Mouse (Mus musculus): ENCODE data around the gene Bag1.

Bag1 gene

DNA sequence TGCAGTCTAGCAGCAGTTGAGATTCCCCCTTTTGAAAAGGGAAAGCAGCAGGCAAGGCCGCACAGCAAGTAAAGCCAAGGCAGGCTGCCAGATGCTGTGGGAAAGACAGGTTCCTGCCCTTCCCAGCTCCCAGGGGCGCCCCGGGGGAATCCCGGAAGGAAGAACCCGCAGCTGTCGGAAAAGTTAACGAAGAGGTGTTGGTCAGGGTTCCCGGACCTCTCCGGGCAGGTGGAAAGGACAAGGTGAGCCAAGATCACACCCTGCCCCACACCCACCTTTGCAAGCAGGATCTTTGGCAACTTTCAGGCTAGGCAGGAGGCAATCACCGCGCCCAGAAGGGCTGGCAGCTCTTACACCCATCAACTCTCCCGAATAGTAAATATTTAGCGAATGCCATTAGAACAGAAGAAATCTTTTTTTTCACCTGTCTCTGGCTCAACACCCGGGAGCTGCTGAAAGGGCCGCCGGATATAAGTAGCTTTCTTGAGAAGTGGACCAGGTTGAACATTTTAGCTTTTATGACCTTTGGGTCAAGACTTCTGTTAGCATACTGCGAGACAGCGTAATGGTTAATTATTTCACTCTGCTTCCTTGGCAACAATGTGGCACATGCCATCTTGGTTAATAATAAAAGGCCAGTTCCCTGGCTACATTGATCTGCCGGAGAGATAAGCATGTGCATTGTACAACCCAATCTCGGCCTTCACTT is 39.7 kb downstream of the Bag1 start:
- TF ChIP-seq GATA4 (IDR thresholded peaks at IDR 0.05; ENCODE audit: insufficient replicate concordance, low read length) = peak; percentile 98

DNA sequence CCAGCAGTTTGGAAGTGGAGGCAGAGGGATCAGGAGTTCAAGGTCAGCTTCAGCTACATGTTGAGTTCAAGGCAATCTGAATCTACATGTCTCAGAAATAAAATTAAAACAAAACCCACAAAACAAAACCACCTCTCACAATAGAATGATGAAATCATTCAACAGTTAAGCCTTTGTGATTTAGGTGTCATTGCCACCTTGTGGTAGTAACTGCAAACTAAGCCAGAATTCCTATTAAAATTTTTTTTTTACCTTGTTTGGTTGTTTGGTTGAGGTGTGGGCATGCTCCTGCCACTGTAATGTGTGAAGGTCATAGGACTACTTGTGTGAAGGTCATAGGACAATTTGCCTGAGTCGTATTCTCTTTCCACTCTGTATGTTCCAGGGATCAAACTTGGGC is 41.8 kb downstream of the Bag1 start:
- TF ChIP-seq GATA4 (IDR thresholded peaks at IDR 0.05; ENCODE audit: insufficient replicate concordance, low read length) = no peak

DNA sequence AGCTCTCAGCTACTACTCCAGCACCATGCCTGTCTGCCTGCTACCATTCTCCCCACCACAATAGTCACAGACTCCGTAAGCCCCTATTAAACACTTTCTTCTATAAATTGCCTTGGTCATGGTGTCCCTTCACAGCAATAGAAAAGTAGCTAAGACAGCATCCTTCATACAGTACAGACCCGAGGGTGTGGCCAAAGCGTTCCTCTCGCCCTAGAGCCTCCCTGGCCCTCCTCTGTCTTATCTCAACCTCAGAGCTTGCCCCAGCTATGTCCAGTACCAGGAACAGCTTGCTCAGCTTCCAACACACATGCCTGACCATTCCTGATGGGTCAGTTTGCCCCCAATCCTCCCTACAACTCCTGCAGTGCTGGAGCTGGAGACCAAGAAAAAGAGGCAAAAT is 47.5 kb downstream of the Bag1 start:
- no peak for TF ChIP-seq GATA4 (IDR thresholded peaks at IDR 0.05; ENCODE audit: insufficient replicate concordance, low read length)

DNA sequence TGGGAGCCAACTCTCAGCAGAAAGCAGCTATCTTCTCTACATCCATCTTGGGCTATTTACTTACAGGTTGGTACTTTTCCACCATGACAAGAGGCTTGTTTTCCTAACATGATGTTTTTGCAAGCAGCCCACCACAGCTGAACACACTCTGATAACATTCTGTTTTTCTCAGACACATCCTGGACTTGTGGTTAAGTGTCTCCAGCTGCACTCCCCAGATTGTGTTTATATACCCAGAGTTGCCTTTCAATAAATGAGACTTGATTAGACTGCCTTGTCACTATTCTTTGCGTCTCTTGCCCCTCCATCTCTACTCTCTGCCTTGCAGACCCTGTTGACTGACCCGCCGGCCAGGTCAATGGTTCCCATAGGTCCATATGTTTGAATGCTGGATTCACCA is 48.0 kb downstream of the Bag1 start:
- TF ChIP-seq GATA4 (IDR thresholded peaks at IDR 0.05; ENCODE audit: insufficient replicate concordance, low read length) = no peak

DNA sequence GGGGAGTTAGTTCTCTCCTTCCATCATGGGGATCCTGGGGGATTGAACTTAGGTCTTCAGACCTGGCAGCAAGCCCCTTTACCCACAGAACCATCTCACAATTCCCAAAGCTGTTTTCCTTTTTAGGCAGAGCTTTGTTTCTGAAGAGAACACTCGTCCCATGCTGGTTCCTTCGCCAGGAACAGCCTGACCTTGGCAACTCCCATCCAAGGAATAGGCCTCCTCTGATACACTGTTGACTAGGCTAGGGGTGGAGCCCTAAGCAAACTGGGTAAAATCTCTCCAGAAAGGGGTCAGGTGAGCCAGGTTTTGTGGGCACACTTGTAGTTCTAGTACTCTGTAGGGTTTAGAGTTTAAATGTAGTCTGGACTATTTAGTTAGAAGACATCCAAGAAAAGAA is 48.8 kb downstream of the Bag1 start:
- no peak for TF ChIP-seq GATA4 (IDR thresholded peaks at IDR 0.05; ENCODE audit: insufficient replicate concordance, low read length)

DNA sequence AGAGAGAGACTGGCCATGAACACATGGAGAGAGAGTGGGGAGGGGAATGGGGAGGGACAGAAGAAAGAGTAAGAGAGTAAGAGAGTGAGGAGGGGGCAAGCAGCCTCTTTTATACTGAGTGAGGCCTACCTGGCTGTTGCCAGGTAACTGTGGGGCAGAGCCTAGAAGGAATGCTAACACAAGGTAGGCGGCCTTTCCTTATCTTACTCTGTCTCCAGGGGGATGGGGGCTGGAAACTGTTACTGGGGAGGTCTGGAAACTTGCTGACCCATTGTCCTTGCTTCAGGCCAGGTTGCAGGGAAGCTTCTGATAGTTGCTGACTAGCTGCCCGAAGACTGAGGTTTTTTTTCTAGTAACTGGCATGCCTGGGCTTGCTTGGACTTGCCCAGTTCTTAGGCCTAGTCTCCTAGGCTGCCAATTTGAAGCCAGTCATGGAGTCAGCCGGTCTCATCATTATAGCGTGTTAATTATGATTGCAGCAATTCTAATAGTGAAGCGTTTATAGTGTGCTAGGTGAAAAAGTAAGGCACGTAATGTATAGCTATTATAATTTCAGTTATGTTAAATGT is 49.5 kb downstream of the Bag1 start:
- TF ChIP-seq GATA4 (IDR thresholded peaks at IDR 0.05; ENCODE audit: insufficient replicate concordance, low read length) = no peak

DNA sequence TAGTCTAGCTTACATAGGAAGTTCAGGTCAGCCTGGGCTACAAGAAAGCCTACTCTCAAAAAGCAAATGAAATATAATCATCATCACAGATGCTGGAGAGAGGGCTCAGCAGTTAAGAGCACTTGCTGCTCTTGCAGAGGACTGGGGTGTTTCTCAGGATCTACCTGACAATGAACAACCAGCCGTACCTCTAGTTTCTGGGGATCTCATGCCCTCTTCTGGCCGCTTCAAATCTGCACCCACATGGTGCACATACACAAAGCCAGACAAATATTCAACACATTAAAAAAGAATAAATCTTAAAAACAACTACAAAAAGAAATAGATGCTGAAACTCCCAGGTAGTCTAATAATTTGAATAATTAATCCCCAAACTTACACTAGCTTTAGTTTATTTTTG is 52.4 kb downstream of the Bag1 start:
- TF ChIP-seq GATA4 (IDR thresholded peaks at IDR 0.05; ENCODE audit: insufficient replicate concordance, low read length) = no peak

DNA sequence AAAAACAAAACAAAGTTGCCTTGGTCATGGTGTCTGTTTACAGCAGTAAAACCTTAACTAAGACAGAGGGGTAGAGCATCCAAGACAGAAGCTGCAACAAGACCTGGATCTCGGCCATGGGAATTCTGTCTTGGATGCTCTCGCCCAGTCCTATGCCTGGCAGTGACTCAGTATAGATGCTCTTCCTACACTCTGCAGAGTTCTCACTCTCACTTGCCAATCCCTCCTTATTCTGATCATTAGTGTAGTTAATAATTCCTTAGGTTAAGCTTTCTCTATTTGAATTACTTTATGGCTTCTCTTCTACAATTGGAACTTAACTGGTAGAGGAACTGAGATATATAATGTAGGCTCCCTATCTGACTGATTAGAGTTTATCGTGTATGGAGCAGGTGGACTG is 53.0 kb downstream of the Bag1 start:
- no peak for TF ChIP-seq GATA4 (IDR thresholded peaks at IDR 0.05; ENCODE audit: insufficient replicate concordance, low read length)

DNA sequence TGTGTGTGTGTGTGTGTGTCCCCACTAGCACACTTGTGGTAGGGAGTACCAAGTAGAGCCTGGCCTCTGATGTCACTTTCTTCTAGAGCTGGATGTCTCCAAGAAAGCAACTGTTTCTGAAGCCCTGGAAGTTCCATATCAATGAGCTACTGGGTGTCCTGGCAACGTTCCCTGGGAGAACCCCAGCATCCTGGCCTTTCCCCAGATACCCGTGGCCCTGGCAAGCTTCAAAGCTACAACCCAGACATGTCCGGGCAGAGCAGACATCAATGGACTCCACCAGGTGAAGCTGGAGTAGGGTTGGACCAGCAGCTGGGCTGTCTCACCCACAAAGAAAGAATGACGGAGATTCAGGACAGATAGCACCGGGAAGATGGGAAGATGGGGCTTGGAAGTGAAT is 56.9 kb downstream of the Bag1 start:
- TF ChIP-seq GATA4 (IDR thresholded peaks at IDR 0.05; ENCODE audit: insufficient replicate concordance, low read length) = no peak

DNA sequence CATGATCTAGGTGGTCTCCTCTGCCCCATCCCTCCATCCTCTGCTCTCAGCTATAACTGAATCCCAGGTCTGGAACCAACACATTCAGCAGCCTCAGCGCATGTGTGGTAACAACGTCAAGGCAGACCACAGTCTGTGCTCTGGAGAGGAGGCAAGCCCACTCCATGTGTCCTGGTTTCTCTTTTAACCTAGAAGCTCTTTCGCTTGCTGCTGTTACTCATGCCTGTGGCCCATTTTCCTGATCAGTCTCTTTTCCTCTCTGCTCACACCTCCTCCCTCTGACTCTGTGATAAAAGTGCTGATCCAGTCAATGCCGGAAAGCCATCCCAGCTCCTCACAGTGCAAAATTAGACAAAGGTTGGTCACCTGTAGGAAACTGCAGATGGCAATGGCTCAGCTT is 58.1 kb downstream of the Bag1 start:
- TF ChIP-seq GATA4 (IDR thresholded peaks at IDR 0.05; ENCODE audit: insufficient replicate concordance, low read length) = no peak

DNA sequence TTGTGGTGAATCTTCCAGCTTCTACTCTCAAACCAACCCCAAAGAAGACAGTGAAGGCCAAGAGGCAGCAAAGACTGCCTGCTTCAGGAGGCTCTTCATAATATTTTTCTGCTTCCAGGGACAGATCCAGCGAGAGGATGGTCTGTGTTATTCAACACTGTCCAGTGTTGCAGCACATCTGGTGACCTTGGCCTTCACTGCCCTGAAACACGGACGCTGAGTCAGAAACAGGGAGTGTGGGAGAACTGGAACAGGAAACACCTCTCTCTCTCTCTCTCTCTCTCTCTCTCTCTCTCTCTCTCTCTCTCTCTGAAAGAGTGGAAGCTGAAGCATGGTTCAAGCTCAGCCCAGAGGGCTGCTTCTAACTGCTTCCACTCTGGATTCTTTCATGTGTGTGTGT is 58.8 kb downstream of the Bag1 start:
- no peak for TF ChIP-seq GATA4 (IDR thresholded peaks at IDR 0.05; ENCODE audit: insufficient replicate concordance, low read length)

DNA sequence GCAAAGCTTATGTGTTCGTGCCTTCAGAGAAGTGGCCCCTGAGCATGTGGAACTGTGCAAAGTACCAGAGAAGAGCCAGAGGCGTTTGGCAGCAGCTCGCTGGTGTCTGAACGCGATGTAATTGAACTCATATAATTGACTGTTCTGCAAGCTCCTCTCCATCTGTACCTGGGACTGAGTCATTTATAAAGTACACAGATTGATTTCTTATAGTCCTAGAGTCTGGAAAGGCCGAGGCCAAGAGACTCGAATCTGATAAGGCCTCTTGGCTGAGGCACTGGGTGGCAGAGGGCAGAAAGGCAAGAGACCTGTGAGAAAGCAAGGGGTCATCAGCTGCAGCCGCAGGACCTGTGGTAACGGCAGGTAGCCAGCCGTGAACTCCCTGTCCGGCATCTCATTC is 59.3 kb downstream of the Bag1 start:
- peak; percentile 31; the same call in 1 of the 2 replicates for TF ChIP-seq GATA4 (IDR thresholded peaks at IDR 0.05; ENCODE audit: insufficient replicate concordance, low read length)
